Mouse (Mus musculus): ENCODE data around the gene Cep41.

Gene Cep41

GRCm38 (mm10) chr6:30624763-30625162, 68.8 kb downstream of the Cep41 start:
- no peak for DNase-seq (ENCODE audit: low spot score)

GRCm38 (mm10) chr6:30621986-30622389, 71.6 kb downstream of the Cep41 start:
- DNase-seq (ENCODE audit: low spot score) = no peak

GRCm38 (mm10) chr6:30620994-30621393, 72.6 kb downstream of the Cep41 start:
- DNase-seq (ENCODE audit: low spot score) = no peak

GRCm38 (mm10) chr6:30620591-30620990, 73.0 kb downstream of the Cep41 start:
- DNase-seq (ENCODE audit: low spot score) = no peak

- DNase-seq (ENCODE audit: low spot score) = no peak
Observed at GRCm38 (mm10) chr6:30619606-30620005, 73.9 kb downstream of the Cep41 start.

GRCm38 (mm10) chr6:30618735-30619134, 74.8 kb downstream of the Cep41 start:
- no peak for DNase-seq (ENCODE audit: low spot score)

- DNase-seq (ENCODE audit: low spot score) = no peak
Observed at GRCm38 (mm10) chr6:30617959-30618590, 75.5 kb downstream of the Cep41 start.

- DNase-seq (ENCODE audit: low spot score) = peak; percentile 33
Observed at GRCm38 (mm10) chr6:30617020-30617958, 76.3 kb downstream of the Cep41 start.

- DNase-seq (ENCODE audit: low spot score) = no peak
Observed at GRCm38 (mm10) chr6:30616491-30616941, 77.0 kb downstream of the Cep41 start.

GRCm38 (mm10) chr6:30615741-30616140, 77.8 kb downstream of the Cep41 start:
- DNase-seq (ENCODE audit: low spot score) = no peak

- DNase-seq (ENCODE audit: low spot score) = no peak
Observed at GRCm38 (mm10) chr6:30614251-30614650, 79.3 kb downstream of the Cep41 start.

GRCm38 (mm10) chr6:30611212-30611611, 82.3 kb downstream of the Cep41 start:
- no peak for DNase-seq (ENCODE audit: low spot score)

- DNase-seq (ENCODE audit: low spot score) = no peak
Observed at GRCm38 (mm10) chr6:30610710-30611109, 82.8 kb downstream of the Cep41 start, which contains the start of gene Cpa5. Gene Cpa5, plus strand, starts transcription at chr6:30611010.

- no peak for DNase-seq (ENCODE audit: low spot score)
Observed at GRCm38 (mm10) chr6:30605672-30606071, 87.9 kb downstream of the Cep41 start.

GRCm38 (mm10) chr6:30605111-30605510, 88.4 kb downstream of the Cep41 start:
- no peak for DNase-seq (ENCODE audit: low spot score)

- DNase-seq (ENCODE audit: low spot score) = no peak
Observed at GRCm38 (mm10) chr6:30604342-30604867, 89.1 kb downstream of the Cep41 start.

All from ovary, postnatal 36 days (tissue).